Mouse (Mus musculus) layer of hippocampus, postnatal 14 days (tissue): ENCODE data around the gene Inpp5a. TPM values are rescaled to one million over a fixed set of nuclear protein-coding genes. Genes with fewer than 3 reads are reported as not detected.
A peak's percentile ranks its signal among the peaks of the same experiment; 100 is the strongest.

Experiments used
- DNase-seq, 2 experiments: peaks; one replicate each; pipeline ENCODE4 v3.0.0; 2021 to 2022; ENCODE audit warnings: low spot score in 2 of 2, mixed read lengths in 1 of 2
- total RNA-seq, 2 experiments: library from RNA; stranded (reverse); gene quantifications; 2 replicates each; pipeline ENCODE4 v1.2.3; 2021

The Inpp5a gene
- total RNA-seq, 2 experiments from 2014 or later, result 41.1 to 41.2 TPM

DNA sequence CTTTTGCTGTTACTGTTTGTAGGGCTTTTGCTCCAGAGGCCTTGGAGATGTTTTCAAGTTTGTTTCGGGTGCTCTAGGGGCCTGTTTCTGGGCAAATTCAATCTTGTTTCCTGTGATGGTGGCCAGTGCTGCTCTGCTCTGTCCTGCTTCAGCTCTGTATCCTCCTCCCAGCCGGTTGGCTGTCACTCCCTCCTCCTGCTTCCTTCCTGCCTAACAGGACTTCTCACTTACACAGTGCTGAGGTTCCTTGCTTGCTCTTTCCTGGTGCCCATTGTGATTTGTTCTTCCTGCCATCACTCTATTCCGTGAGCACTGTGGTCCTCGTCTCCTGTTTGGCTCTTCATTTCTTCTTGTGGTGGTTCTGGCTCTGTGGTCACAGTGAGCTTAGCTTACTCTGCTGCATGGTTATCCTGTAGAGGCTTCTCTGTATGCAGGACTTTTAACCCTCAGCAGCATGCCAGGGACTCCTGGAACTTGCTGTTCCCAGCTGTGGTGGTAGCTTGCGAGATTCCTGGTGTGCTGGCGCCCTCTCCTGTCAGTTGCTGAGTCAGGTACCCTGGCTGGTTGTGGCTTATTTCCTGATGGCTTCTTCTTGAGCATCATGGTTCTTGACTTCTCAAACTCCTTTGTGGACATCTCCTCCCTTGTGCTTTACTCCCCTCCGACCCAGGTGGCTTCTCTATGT lies 84.1 kb downstream of the Inpp5a start:
- peak; percentile 83 to 84 for DNase-seq

DNA sequence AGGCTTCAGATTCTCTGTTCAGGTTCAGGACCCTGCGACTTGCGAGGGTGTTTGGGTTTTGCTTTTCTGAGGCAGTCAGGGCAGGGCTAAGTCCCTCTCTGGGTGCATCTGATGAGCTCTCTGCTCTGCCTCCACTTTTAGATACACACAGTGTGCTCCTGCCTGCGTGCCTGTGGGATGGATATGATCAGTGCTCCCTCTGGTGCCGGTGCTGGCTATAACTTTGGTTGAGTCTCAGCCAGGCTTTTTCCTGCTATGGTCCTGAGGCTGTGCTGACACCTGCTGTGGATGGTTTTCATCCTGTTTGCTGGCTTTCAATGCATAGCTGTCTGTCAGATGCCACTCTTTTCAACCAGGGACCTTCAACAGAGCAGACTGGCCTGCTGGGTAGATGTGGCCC lies 87.0 kb downstream of the Inpp5a start:
- no peak for DNase-seq

DNA sequence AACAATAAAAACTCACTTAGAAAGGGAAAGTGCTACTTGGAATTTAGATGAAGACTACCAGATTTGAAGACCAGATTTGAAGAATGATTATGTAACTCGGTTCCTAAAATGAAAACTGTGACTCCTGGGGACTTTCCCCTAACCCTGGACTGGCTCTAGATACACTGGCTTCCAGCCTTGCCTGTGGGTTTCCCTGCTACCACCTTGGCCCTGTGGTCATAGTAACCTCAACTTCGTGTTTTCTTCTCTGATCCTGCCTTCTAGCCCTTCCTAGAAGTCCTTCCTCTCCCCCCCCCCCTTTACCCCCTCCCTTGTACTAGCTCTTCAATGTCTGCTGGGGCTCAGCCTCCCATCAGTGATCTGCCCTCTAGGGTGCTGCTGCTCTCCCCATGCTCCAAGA lies 87.8 kb downstream of the Inpp5a start:
- DNase-seq, result no peak

DNA sequence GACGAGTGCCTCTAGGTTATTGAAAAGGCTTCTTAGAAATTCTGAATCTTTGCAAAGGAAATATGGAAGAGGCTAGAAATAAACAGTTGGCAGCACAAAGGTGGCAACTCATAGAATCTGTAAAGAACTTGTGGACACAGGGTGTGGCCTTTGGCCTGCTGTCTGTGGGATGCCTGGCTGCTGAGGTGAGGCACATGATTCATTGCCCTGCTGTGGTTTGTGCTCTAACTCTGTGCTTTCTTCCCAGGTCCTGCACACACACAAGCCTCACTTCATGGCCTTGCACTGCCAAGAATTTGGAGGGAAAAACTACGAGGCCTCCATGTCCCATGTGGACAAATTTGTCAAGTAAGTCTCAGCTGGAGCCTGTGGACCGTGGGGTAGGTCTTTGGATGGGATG lies 88.8 kb downstream of the Inpp5a start:
- no peak for DNase-seq

DNA sequence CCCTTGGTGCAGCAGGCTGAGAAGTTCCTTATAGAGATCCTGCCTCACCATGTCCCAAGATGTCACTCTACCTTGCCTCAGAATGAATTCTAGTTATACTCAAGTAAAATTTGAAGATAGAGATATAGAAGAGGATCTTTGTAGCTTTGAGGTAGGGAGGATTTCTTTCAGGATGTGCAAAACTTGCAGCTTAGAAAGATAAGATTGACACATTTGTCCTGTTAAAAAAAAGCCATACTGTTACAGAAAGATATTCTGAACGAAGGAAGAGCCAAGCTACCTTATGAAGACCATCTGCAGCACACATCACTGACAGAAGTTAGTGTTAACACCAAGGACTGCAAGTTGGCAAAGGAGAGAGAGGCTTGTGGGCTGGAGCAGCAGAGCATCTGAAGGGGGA lies 90.2 kb downstream of the Inpp5a start:
- DNase-seq, result no peak

DNA sequence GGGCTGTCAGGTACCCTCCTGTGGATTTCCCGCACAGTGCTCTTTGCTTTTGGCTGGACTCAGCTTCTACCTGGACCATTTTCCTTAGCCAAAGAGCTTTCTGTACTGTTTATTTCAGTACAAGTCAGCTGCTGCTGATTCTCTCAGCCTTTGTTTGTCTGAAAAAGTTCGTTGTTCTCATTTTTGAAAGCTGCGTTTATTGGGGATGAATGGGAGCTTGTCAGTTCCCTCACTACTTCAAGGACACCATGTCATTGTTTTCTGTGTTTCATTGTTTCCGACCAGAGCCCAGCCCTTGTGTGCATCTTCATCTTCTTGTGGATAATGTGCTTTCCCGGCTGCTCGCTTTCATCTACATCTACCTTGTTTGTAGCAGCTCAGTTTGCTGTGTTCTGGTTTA lies 90.7 kb downstream of the Inpp5a start:
- no peak for DNase-seq

DNA sequence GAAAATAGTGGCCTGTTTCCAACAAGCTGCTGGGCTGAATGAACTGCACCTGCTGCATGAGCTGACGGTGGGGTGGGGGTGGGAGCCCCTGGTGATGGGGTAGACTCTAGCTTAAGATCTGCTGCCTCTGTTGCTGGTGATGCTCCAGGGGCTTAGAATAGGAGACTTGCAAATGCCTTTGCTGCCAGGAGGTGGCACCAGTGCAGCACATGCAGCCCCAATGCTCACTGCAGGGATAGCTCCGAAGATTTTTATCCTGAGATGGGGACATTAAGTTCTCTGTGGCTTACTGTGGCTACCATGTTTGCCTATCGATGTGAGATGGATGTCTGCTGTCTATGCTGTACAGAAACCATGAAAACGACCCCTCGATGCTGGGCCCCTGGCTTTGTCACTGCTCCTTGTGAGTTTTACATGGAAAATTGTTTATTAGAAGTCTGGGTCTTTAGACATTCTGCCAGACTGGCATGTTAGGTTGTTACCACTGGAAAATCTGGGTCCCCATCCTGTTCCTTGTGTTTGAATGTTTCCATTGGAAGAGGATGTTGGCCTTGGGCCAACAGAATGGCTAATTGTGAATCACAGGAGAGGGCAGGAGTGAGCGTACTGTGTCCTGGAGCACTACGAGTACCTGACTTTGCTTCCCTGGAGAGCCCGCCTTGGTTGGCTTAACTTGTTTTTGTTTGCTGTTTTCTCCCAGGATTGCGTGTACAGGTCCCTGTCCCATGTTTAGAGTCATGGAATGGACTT lies 95.5 kb downstream of the Inpp5a start:
- peak; percentile 54 to 69 for DNase-seq

DNA sequence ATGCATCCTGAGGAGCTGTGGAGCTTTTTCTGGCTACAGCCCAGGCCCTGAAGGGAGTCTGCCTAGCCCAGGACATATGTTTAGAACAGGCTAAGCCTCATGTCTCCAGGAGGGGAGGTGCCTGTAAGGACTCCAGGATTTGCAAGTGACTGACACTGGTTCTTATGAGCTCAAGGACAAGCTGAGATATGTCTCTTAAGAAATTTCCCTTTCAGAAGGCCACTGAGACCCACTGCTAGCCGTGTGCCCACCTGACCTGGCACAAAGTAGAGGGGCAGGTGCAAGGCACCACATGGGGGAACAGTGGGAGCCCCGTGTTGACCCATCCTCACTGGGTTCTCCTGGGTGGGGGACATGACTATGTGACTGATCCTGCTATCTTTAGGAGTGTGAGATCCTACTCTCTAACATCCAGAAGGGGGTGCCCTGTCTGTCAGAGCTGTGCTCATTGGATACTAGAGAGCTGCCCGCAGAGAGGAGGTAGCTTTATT lies 100.9 kb downstream of the Inpp5a start:
- no peak for DNase-seq

DNA sequence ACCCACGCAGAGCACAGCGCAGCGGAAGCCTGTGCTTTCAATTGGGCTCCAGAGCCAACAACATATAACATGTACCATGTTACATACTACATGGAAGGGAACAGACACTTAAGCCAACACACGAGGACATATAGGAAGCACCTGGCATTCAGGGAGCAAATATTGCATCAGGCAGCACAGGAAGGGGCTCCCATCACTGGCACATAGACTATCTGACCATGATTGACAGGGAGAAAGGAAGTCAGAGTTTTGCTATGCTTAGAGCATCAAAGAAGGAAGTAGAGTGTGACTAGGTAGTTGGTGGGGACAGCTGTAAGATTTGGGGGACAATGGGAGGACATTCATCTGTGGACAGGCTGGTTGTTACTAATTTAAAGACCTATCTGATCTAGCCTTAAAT lies 103.4 kb downstream of the Inpp5a start:
- no peak for DNase-seq

DNA sequence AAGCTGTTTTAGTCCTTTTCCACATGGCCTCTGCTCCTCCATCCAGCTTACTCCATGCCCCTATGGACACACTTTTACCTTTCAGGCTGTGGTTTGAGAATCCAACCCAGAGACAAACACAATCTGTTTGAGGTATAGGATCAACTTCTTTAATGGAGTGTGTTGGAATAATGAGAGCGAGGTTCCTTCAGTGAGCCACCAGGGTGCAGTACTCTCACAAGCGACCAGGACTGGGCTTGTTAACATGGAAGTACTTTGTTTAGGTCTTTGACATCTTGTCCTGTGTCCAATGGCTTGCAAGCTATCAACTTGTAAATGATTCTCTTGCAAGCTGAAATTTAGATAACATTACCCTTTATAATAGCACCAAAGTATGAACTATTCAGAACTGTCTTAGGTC lies 104.0 kb downstream of the Inpp5a start:
- no peak for DNase-seq

DNA sequence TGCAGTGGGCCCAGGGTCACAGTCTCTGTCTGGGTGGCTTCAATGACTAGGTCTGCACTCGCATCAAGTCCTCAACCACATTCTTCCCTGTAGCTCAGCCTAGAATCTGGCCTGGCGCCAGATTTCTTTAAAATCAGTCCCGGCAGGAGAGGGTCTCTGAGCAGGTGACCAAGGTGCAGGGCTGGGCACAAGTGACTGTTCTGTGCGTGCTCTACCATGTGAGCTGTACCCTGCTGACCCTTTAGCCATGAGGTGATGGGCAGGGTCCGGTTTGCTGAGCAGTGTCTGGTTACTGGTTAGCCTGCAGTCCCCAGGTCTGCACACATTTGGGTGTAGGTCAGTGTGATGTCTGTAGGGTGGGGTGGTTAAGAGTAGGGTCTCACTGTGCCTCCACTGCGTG lies 106.9 kb downstream of the Inpp5a start:
- DNase-seq, result no peak

DNA sequence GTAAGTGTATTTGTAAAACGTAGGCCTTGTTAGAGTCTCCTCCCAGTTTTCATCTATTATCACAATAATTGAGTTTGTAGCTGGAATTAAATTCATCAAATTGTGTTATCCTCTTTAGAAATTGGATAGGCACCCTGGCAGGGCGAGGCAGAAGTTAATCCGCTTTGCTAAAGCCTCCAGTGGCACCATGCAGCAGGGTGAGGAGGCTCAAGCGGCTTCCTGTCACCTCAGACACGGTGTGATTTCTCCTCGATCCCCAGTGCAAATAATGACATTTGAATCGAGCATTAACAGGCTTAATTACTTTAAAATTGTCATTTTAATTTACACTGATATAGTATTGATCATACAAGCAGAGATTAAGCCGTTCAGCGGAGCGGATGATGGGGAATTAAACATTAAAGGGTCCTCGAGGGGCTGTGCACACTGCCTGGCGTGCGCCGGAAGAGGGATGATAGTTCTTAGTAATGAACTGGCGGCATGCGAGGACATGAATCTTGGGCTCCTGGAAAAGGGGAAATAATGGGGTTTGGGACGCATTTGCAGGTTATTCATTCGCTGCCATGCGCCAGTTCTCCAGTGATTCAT lies 109.2 kb downstream of the Inpp5a start:
- DNase-seq, result no peak

DNA sequence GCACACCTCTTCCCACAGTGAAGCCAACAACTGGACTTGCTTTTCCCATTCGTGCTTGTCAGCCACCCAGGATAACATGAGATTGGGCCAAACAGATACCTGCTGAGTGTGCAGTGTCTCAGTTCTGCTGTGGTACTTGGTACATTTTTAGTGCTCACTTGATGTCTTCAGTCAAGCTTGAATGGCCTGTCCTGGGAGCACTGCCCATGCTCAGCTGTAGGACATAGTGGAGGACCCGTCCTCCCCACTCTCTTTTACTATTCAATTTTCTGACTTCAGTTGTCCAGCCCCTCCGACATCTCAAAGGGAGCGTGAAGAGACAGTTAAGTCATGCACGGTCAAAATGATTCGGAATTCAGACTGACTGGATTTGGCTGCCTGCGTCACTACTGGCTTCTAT lies 115.2 kb downstream of the Inpp5a start:
- DNase-seq, result no peak

DNA sequence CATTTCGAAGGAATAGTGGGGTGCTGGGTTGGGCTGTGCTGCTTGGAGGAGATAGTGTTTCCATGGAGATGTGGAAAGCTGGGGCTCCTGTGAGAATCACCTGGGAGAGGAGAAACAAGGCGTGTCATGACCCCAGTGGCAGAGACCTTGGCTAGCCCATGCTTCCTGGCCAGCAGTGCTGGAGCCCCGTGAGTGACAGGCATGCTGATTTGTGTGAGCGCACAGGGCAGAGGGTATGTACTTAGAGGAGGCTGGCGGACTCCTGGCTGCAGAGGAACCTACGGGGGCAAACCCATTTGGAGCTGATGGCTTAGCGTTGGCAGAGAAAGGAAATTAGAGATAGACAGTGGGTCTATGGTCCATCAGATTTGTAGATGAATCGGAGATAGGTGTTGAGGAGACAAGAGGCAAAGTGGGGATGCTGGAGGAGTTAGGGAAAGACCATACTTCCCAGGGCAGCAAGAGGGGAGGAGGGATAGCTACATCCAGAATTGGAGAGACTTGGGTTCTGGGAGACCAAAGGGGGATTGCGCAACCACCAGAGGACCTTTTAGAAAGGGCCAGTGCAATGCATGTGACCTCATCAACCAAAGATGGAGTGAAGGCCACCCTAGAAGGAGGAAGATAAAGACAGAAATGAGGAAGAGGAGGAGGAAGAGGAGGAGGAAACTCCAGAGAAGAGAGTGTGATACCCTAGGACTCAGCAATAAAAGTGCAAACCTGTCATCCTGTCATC lies 117.9 kb downstream of the Inpp5a start:
- no peak for DNase-seq

DNA sequence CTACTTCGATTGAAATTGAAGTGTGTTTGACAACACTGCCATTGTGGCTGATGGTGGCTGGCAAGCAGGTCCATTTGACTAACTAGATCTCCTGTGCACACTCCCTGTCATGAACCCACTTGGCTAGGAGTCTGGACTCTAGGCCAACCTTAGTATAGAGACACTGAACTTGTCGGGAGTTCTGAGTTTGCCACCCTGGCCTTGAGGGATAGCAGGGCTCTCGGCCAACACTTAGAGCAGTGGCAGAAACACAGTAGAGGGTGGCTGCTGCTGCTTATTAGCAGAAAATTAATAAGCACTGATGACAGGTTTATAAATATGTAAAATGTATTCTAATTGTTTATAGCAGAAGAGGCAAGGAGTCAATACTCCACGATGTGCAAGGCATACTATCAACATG lies 120.0 kb downstream of the Inpp5a start:
- DNase-seq, result no peak

DNA sequence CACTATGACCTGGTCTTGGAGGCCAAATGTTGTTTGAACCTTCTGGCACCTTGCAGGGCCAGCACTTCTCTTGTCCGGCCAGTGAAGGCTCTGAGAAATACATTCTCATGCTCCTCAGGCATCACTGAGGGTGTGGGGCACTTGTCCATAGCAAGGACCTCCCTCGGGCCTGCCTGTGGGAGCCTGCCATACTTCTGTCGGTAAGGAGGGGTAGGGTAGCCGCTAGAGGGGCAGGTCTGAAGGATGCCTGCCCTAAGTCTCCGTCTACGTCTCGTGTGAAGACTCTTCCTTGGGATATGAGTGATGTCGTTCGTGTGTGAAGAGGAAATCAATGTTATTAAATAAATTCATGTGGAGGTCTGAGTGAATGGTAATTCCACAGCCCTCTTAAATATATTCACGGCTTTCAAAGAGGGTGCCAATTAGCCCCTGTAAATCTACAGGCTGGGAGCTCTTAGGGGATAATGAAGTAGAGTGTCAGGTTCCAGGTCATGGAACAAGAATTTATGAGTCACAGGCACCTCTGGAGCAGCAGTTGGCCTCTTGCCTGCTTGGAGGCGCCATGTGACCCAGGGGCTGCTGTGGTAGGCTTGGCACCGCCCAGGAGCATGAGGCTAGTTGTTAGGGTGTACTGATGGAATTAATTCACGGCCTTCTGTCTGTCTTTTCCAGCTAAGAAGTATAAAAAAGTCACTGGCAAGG lies 127.2 kb downstream of the Inpp5a start:
- no peak for DNase-seq

DNA sequence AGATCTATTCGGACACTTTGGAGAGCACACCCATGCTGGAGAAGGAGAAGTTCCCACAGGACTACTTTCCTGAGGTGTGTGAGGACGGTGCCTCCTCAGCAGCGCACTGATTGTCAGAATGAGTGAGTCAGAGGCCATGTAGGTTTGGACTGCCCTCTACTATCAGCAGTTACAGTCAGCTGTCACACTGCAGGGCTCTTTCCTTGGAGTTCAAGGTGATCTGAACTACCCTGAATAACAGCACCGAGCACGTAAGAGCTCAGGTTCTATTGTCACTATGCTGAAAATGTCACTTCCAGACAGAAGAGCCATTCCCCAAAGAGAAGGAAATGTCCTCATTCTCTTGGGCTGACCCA lies 127.7 kb downstream of the Inpp5a start:
- DNase-seq, result no peak

DNA sequence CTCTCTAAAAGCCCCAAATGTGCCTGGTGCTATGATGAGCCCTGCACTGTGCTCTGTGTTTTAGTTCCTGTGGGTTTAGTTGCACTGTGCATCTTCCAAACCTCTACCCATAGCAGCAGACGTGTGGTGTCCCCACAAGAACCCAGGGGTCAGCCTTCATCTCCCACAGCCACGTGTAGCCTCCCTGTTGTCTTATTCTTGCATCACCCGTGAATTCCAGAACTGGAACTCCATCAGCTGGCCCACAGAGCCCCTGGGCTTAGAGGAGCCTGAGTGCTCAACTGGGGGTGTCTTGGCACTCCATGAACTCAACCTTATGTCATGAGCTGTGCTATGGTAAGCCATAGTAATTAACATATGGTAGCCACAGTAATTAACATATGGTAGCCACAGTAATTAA lies 129.4 kb downstream of the Inpp5a start:
- no peak for DNase-seq

DNA sequence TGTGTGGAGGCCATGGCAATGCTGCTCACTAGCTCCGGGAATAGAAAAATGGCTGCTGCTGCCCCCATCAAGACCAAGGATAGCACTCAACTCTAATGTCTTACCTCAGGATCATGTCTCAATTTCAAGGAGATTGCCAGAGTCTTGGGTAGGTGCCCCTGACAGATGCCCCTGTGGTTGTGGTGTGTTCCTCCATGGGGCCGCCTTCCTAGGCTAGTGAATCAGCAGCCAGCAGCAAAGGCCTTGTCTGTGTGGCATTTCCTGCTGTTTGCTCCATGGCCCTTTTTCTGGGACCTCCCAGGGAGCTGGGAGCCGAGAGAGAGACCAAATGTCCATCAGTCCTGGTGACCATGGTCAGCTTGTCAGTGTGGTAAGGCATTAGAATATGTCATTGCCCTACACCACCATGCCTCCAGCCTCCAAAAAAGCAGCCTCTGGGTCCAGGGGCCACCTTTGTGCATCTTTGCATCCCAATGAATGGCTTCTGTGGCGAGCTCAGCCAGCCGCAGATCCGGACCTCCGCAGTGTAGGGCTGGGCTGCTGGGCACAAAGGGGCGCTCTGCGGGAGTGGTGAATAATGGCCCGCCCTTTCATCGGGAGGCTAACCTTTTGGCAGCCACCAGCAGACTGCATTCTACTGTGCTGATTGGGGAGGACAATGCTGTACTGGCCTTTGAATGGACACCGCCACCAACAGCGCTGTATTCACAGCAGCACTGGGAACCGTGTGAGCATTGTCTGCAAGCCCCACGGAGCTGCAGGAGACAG lies 139.6 kb downstream of the Inpp5a start:
- DNase-seq, result no peak

DNA sequence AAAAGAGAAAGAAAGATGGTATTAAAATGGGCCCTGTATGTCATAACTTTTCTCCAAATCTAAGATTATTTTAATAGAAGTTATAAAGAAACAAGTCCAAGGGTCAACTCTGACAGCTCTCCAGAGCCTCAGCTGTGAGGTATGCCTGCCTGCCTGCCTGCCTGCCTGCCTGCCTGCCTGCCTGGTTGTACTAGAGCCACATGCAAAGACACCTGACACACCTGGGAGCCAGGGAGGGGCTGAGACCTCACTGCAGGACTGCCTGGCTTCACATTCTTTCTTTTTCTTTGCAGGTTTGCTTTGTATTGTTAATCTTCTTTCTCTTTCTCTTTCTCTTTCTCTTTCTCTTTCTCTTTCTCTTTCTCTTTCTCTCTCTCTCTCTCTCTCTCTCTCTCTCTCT lies 140.3 kb downstream of the Inpp5a start:
- DNase-seq, result no peak
